Mouse (Mus musculus) brain, embryonic 14.5 days (tissue): Measurements from ENCODE around the gene Olfr731. TPM values are rescaled to one million over a fixed set of nuclear protein-coding genes. Genes with fewer than 3 reads are reported as not detected.

ENCODE experiments used
- DNase-seq: peaks from one replicate; pipeline ENCODE4 v3.0.0-alpha.2; 2011; ENCODE audit warnings: low read depth
- CTCF ChIP-seq: fragments of 200-500 bp; IDR thresholded peaks from 2 replicates; pipeline ENCODE4 v1.5.1; 2012; ENCODE audit warnings: inconsistent platforms, mild to moderate bottlenecking, moderate library complexity, borderline replicate concordance; ENCODE audit not compliant: insufficient read depth, insufficient read length; ENCODE audit errors: extremely low read depth
- POLR2A ChIP-seq: fragments of 200-500 bp; IDR thresholded peaks from 2 replicates; pipeline ENCODE4 v1.6.1; 2012; ENCODE audit warnings: mild to moderate bottlenecking, inconsistent platforms, borderline replicate concordance; ENCODE audit not compliant: poor library complexity, insufficient read depth, insufficient read length, severe bottlenecking; ENCODE audit errors: extremely low read depth
- polyA plus RNA-seq: library from polyadenylated mRNA; depleted of rRNA; stranded (reverse); fragments of >200 nt; gene quantifications from 2 replicates; pipeline ENCODE4 v1.2.3, GENCODE M21; 2012; rRNA removed

Gene Olfr731
- not detected in 2 replicates for polyA plus RNA-seq

- no peak for DNase-seq
- TF ChIP-seq POLR2A (no peak), CTCF (no peak)
Measured at GRCm38 (mm10) chr14:50241766-50242165, at the start of gene Olfr731. Olfr731 (minus strand) TSS chr14:50241866.

GRCm38 (mm10) chr14:50284106-50284505 lies 42.4 kb upstream of the Olfr731 start, which contains the start of gene Olfr732:
Olfr732 (minus strand) TSS chr14:50284206.
- DNase-seq = no peak
- TF ChIP-seq CTCF (no peak), POLR2A (no peak)

- TF ChIP-seq POLR2A = no peak
- TF ChIP-seq CTCF = no peak
- DNase-seq = no peak
Measured at GRCm38 (mm10) chr14:50188098-50188497, 53.6 kb downstream of the Olfr731 start, which contains the start of gene Olfr730. Olfr730 (minus strand) TSS chr14:50188198.

Other genes starting within 250 kb of the Olfr731 start
- not detected in 2 replicates for gene Olfr725, start 201.5 kb downstream of the Olfr731 start, polyA plus RNA-seq
- gene Olfr726, start 150.9 kb downstream of the Olfr731 start, polyA plus RNA-seq = not detected in 2 replicates
- gene Olfr727, start 118.7 kb downstream of the Olfr731 start, polyA plus RNA-seq = not detected in 2 replicates
- gene Olfr728, start 99.2 kb downstream of the Olfr731 start, polyA plus RNA-seq = not detected in 2 replicates
- not detected in 2 replicates for gene Olfr729, start 89.0 kb downstream of the Olfr731 start, polyA plus RNA-seq
- not detected in 2 replicates for gene Olfr730, start 53.7 kb downstream of the Olfr731 start, polyA plus RNA-seq
- gene Olfr732, start 42.3 kb upstream of the Olfr731 start, polyA plus RNA-seq = not detected in 2 replicates
- not detected in 2 replicates for gene Olfr733, start 59.7 kb upstream of the Olfr731 start, polyA plus RNA-seq
- not detected in 2 replicates for gene Olfr734, start 84.9 kb upstream of the Olfr731 start, polyA plus RNA-seq
- not detected in 2 replicates for gene Olfr735, start 107.0 kb upstream of the Olfr731 start, polyA plus RNA-seq
- gene Tlr11, start 116.0 kb upstream of the Olfr731 start, polyA plus RNA-seq = not detected in 2 replicates
- gene Olfr736, start 139.3 kb upstream of the Olfr731 start, polyA plus RNA-seq = not detected in 2 replicates
- gene Olfr738, start 165.7 kb upstream of the Olfr731 start, polyA plus RNA-seq = not detected in 2 replicates
- not detected in 2 replicates for gene Olfr739, start 176.8 kb upstream of the Olfr731 start, polyA plus RNA-seq
- not detected in 2 replicates for gene Olfr740, start 203.7 kb upstream of the Olfr731 start, polyA plus RNA-seq
- gene Olfr741, start 230.9 kb upstream of the Olfr731 start, polyA plus RNA-seq = not detected in 2 replicates